Mouse (Mus musculus): ENCODE results near the gene Car12. TPM values are rescaled to one million over a fixed set of nuclear protein-coding genes. Genes with fewer than 3 reads are reported as not detected.

The Car12 gene
- polyA plus RNA-seq, 1 experiment from 2014 or later = 7.3 TPM

DNA sequence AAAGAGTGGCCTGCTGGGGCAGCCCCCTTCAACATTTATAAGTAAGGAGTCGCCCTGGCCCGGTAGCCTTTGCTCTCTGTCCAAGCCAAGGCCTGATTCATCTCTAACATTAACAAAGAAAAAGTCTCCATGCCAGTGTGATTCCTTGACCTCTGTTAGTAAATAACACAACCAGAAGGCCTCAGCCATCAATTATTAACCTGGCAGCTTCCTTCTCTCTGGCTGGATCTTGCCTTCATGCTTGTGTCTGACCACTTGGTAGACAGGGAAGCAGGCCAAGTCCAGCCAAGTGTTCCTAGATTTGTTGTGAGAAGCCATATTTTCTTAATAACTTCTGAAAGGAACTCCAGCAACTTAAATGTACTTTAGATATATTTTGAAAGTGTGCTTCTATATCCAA lies 23.1 kb downstream of the Car12 start:
- Histone ChIP-seq H3K9ac (ENCODE audit: low read depth, low read length) (no peak overlapping the region), H3K4me2 (replicated peaks; ENCODE audit: low read depth) (no peak overlapping the region), H3K27ac (ENCODE audit: low read depth, low read length) (peak overlapping the region; percentile 66; the same call in 1 of the 2 replicates), H3K4me1 (replicated peaks; ENCODE audit: control insufficient read depth, insufficient read depth, low read length) (peaks cover 15% of the 10 kb centered on the region), H3K27me3 (replicated peaks; ENCODE audit: control insufficient read depth, insufficient read depth, low read length) (no peaks in the 10 kb centered on the region), H3K4me3 (ENCODE audit: low read depth, low read length) (no peak overlapping the region), H3K36me3 (ENCODE audit: control insufficient read depth, insufficient read depth) (no peaks in the 10 kb centered on the region), H3K9me3 (ENCODE audit: control insufficient read depth) (no peaks in the 10 kb centered on the region)
- peak; percentile 21; the same call in 1 of the 2 replicates for ATAC-seq
- WGBS = 67% methylated on average over 2 of the region's 2 CpGs
- TF ChIP-seq CTCF (IDR thresholded peaks at IDR 0.05; ENCODE audit: low read depth) = no peak

DNA sequence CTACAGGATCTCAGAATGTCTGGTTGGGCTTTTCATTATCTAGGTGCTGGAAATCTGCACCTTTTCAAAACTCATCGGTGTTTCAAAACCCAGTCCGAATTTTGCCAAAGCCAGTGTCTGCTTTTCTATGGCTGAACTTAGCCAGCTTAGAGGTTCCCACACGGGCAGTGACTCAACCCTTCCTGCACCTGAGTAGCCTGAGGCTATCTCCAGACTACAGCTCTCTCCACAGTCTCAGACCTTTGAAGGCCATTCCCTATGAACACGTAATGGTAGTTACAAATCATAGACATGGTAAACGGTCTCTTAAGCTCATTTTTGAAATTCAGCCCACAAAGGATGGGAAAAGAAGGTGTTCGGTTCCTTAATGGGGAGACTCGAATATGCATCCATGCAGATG lies 26.0 kb downstream of the Car12 start:
- no peaks in the 10 kb centered on the region for H3K36me3 ChIP-seq (ENCODE audit: control insufficient read depth, insufficient read depth)
- H3K4me1 ChIP-seq (replicated peaks; ENCODE audit: control insufficient read depth, insufficient read depth, low read length) = peaks cover 15% of the 10 kb centered on the region
- H3K4me2 ChIP-seq (replicated peaks; ENCODE audit: low read depth) = no peak overlapping the region
- no peaks in the 10 kb centered on the region for H3K9me3 ChIP-seq (ENCODE audit: control insufficient read depth)
- no peak overlapping the region for H3K27ac ChIP-seq (ENCODE audit: low read depth, low read length)
- TF ChIP-seq CTCF (IDR thresholded peaks at IDR 0.05; ENCODE audit: low read depth) = no peak
- H3K9ac ChIP-seq (ENCODE audit: low read depth, low read length) = no peak overlapping the region
- no peaks in the 10 kb centered on the region for H3K27me3 ChIP-seq (replicated peaks; ENCODE audit: control insufficient read depth, insufficient read depth, low read length)
- no peak overlapping the region for H3K4me3 ChIP-seq (ENCODE audit: low read depth, low read length)
- ATAC-seq = no peak
- WGBS = 88% methylated on average over 7 of the region's 7 CpGs

GRCm38 (mm10) chr9:66744531-66744930 lies 31.0 kb downstream of the Car12 start:
- H3K9me3 ChIP-seq (ENCODE audit: control insufficient read depth) = no peaks in the 10 kb centered on the region
- 74% methylated on average over 2 of the region's 2 CpGs for WGBS
- no peaks in the 10 kb centered on the region for H3K4me1 ChIP-seq (replicated peaks; ENCODE audit: control insufficient read depth, insufficient read depth, low read length)
- ATAC-seq = no peak
- H3K27me3 ChIP-seq (replicated peaks; ENCODE audit: control insufficient read depth, insufficient read depth, low read length) = no peaks in the 10 kb centered on the region
- no peak overlapping the region for H3K27ac ChIP-seq (ENCODE audit: low read depth, low read length)
- no peak overlapping the region for H3K4me3 ChIP-seq (ENCODE audit: low read depth, low read length)
- no peak overlapping the region for H3K9ac ChIP-seq (ENCODE audit: low read depth, low read length)
- no peak for TF ChIP-seq CTCF (IDR thresholded peaks at IDR 0.05; ENCODE audit: low read depth)
- H3K4me2 ChIP-seq (replicated peaks; ENCODE audit: low read depth) = no peak overlapping the region
- peaks cover 5% of the 10 kb centered on the region; the same call in 1 of the 2 replicates for H3K36me3 ChIP-seq (ENCODE audit: control insufficient read depth, insufficient read depth)

DNA sequence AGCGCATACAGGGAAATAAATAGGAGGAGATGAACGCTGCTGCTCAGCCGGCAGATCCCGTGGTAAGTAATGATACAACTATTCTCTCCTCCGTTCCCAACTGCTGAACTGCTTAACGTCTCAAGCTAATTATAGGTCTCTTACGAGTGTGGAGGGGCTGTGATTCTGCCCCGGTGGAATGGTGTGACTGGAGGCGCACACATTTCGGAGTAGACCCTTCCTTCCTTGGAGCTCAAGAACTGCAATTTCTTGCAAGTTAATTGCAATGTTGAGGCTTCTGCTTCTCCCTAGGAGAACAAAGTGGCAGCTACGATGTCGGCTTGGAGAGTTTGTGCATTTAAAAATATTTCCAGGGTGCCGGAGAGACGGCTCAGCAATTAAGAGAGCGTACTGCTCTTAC lies 34.9 kb downstream of the Car12 start:
- H3K9ac ChIP-seq (ENCODE audit: low read depth, low read length) = no peak overlapping the region
- H3K4me3 ChIP-seq (ENCODE audit: low read depth, low read length) = no peak overlapping the region
- no peaks in the 10 kb centered on the region for H3K4me1 ChIP-seq (replicated peaks; ENCODE audit: control insufficient read depth, insufficient read depth, low read length)
- no peak for TF ChIP-seq CTCF (IDR thresholded peaks at IDR 0.05; ENCODE audit: low read depth)
- peaks cover 5% of the 10 kb centered on the region; the same call in 1 of the 2 replicates for H3K36me3 ChIP-seq (ENCODE audit: control insufficient read depth, insufficient read depth)
- H3K27ac ChIP-seq (ENCODE audit: low read depth, low read length) = no peak overlapping the region
- no peaks in the 10 kb centered on the region for H3K27me3 ChIP-seq (replicated peaks; ENCODE audit: control insufficient read depth, insufficient read depth, low read length)
- H3K9me3 ChIP-seq (ENCODE audit: control insufficient read depth) = no peaks in the 10 kb centered on the region
- H3K4me2 ChIP-seq (replicated peaks; ENCODE audit: low read depth) = no peak overlapping the region
- ATAC-seq = no peak
- 87% methylated on average over 15 of the region's 15 CpGs for WGBS

- Histone ChIP-seq H3K36me3 (ENCODE audit: control insufficient read depth, insufficient read depth) (no peaks in the 10 kb centered on the region), H3K27me3 (replicated peaks; ENCODE audit: control insufficient read depth, insufficient read depth, low read length) (no peaks in the 10 kb centered on the region), H3K9me3 (ENCODE audit: control insufficient read depth) (no peaks in the 10 kb centered on the region), H3K9ac (ENCODE audit: low read depth, low read length) (no peak overlapping the region), H3K4me3 (ENCODE audit: low read depth, low read length) (no peak overlapping the region), H3K4me2 (replicated peaks; ENCODE audit: low read depth) (no peak overlapping the region), H3K4me1 (replicated peaks; ENCODE audit: control insufficient read depth, insufficient read depth, low read length) (no peaks in the 10 kb centered on the region), H3K27ac (ENCODE audit: low read depth, low read length) (no peak overlapping the region)
- ATAC-seq = no peak
- TF ChIP-seq CTCF (IDR thresholded peaks at IDR 0.05; ENCODE audit: low read depth) = no peak
- WGBS = 85% methylated on average over 6 of the region's 6 CpGs
These were observed 39.4 kb downstream of the Car12 start for GRCm38 (mm10) chr9:66752849-66753248.

GRCm38 (mm10) chr9:66760991-66761390 lies 47.5 kb downstream of the Car12 start:
- ATAC-seq = peak; percentile 31; the same call in 1 of the 2 replicates
- Histone ChIP-seq H3K9ac (ENCODE audit: low read depth, low read length) (no peak overlapping the region), H3K4me2 (replicated peaks; ENCODE audit: low read depth) (no peak overlapping the region), H3K9me3 (ENCODE audit: control insufficient read depth) (no peaks in the 10 kb centered on the region), H3K4me3 (ENCODE audit: low read depth, low read length) (no peak overlapping the region), H3K27me3 (replicated peaks; ENCODE audit: control insufficient read depth, insufficient read depth, low read length) (no peaks in the 10 kb centered on the region), H3K36me3 (ENCODE audit: control insufficient read depth, insufficient read depth) (no peaks in the 10 kb centered on the region), H3K4me1 (replicated peaks; ENCODE audit: control insufficient read depth, insufficient read depth, low read length) (0 out of 2 replicates have a peak, but pooled peaks cover 3% of the 10 kb centered on the region), H3K27ac (ENCODE audit: low read depth, low read length) (no peak overlapping the region)
- WGBS = 45% methylated on average over 1 of the region's 1 CpGs
- no peak for TF ChIP-seq CTCF (IDR thresholded peaks at IDR 0.05; ENCODE audit: low read depth)

- Histone ChIP-seq H3K27ac (ENCODE audit: low read depth, low read length) (peak overlapping the region; percentile 57), H3K9me3 (ENCODE audit: control insufficient read depth) (no peaks in the 10 kb centered on the region), H3K36me3 (ENCODE audit: control insufficient read depth, insufficient read depth) (no peaks in the 10 kb centered on the region), H3K4me2 (replicated peaks; ENCODE audit: low read depth) (no peak overlapping the region), H3K4me1 (replicated peaks; ENCODE audit: control insufficient read depth, insufficient read depth, low read length) (0 out of 2 replicates have a peak, but pooled peaks cover 7% of the 10 kb centered on the region), H3K4me3 (ENCODE audit: low read depth, low read length) (no peak overlapping the region), H3K27me3 (replicated peaks; ENCODE audit: control insufficient read depth, insufficient read depth, low read length) (no peaks in the 10 kb centered on the region), H3K9ac (ENCODE audit: low read depth, low read length) (no peak overlapping the region)
- peak; percentile 26; the same call in 1 of the 2 replicates for ATAC-seq
- no peak for TF ChIP-seq CTCF (IDR thresholded peaks at IDR 0.05; ENCODE audit: low read depth)
- 80% methylated on average over 1 of the region's 1 CpGs for WGBS
These were observed 55.2 kb downstream of the Car12 start for GRCm38 (mm10) chr9:66768721-66769120.
